8 mouse cellular contexts compared by ENCODE assay signal in the genomic region with DNA sequence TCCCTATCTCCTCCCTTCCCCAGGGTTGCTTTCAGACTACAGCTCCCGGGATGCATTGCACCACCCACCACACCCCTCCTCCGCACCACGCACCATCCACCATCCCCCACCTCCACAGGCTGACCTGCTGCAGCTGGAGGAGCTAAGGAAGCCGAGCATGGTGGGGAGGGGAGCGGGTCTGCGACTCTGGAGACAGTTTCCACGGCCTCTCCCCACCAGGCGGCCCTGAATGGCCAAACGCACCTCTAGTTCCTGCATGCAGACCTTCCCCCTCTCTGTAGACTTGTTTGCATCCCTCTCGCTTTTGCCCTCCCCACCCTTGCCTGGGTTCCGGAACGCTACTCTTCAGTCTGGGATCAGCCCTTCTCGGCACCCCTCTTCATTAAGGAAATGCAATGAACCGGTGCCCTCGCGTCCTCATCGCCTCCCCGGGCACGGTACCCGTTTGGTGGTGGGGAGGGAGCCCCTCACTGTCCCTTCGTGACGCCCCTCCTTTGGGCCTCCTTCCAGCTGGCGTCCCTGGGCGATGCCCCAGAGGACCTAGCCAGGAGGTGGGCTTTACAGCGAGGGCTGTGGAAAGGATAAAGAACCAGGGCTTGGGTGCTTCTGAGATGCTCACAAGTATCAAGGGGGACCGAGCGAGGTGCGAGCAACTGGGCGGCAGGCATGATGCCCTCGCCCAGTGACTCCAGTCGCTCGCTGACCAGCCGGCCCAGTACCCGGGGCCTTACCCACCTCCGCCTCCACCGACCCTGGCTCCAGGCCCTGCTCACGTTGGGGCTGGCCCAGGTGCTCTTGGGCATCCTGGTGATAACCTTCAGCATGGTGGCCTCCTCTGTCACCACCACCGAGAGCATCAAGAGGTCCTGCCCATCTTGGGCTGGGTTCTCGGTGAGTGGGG. TPM values are rescaled to one million over a fixed set of nuclear protein-coding genes. Genes with fewer than 3 reads are reported as not detected.
A peak's percentile ranks its signal among the peaks of the same experiment; 100 is the strongest.
DNase-seq lines count a peak whose midpoint lies in the region; ATAC-seq and TF ChIP-seq lines count a peak whose summit lies in the region.

A gene (plus strand): TSS at position 86 of the 901 bp plus-strand sequence.

- H3K9me3 ChIP-seq in forebrain, embryonic 12.5 days, result no peaks in the 10 kb centered on the region
- H3K9me3 ChIP-seq in heart, embryonic 15.5 days (replicated peaks), result no peaks in the 10 kb centered on the region
- no peaks in the 10 kb centered on the region for H3K9me3 ChIP-seq in liver, embryonic 11.5 days (ENCODE audit: control insufficient read depth, low read length)

- DNase-seq in CD4-positive, CD25-positive, alpha-beta regulatory T cell, adult 2 months (ENCODE audit: low read depth, low spot score), result peak; percentile 79
- DNase-seq in kidney, postnatal 14 days, result peak; percentile 90
- DNase-seq in liver, embryonic 11.5 days (ENCODE audit: low spot score), result peak; percentile 85
- DNase-seq in telencephalon, adult 2 months (ENCODE audit: low read depth, low spot score), result peak; percentile 91

- H3K36me3 ChIP-seq in forebrain, embryonic 12.5 days (replicated peaks), result peaks cover 45% of the 10 kb centered on the region
- H3K36me3 ChIP-seq in heart, embryonic 15.5 days, result peaks cover 30% of the 10 kb centered on the region
- peaks cover 31% of the 10 kb centered on the region for H3K36me3 ChIP-seq in liver, embryonic 11.5 days (ENCODE audit: control insufficient read depth, insufficient read depth, low read length)
- no peaks in the 10 kb centered on the region for H3K36me3 ChIP-seq in myocyte (ENCODE audit: control insufficient read depth, insufficient read depth)

- H3K9ac ChIP-seq in forebrain, embryonic 12.5 days, result peak within 1 kb of the TSS; percentile 90
- peak within 1 kb of the TSS; percentile 72 for H3K9ac ChIP-seq in heart, embryonic 15.5 days
- H3K9ac ChIP-seq in liver, embryonic 11.5 days (ENCODE audit: low read depth, low read length), result peak within 1 kb of the TSS; percentile 73

- peaks cover 7% of the 10 kb centered on the region for H3K79me2 ChIP-seq in myocyte (ENCODE audit: control insufficient read depth, insufficient read depth)

- peak within 1 kb of the TSS; percentile 86 for H3K27ac ChIP-seq in forebrain, embryonic 12.5 days
- peak within 1 kb of the TSS; percentile 86 for H3K27ac ChIP-seq in heart, embryonic 15.5 days
- peak within 1 kb of the TSS; percentile 60 for H3K27ac ChIP-seq in liver, embryonic 11.5 days (ENCODE audit: low read depth, low read length)

- TF ChIP-seq POLR2A in myocyte (IDR thresholded peaks at IDR 0.05; ENCODE audit: insufficient read length, low read depth), result peak; percentile 61

- peak within 1 kb of the TSS; percentile 59 for H3K4me3 ChIP-seq in forebrain, embryonic 12.5 days (replicated peaks)
- peak within 1 kb of the TSS; percentile 81 for H3K4me3 ChIP-seq in heart, embryonic 15.5 days
- peak within 1 kb of the TSS; percentile 58 for H3K4me3 ChIP-seq in liver, embryonic 11.5 days (ENCODE audit: low read depth, low read length)
- peak within 1 kb of the TSS; percentile 35 for H3K4me3 ChIP-seq in myocyte

- peaks cover 4% of the 10 kb centered on the region; the same call in 1 of the 2 replicates for H3K27me3 ChIP-seq in forebrain, embryonic 12.5 days
- H3K27me3 ChIP-seq in heart, embryonic 15.5 days, result no peaks in the 10 kb centered on the region; the same call in 1 of the 2 replicates
- no peaks in the 10 kb centered on the region for H3K27me3 ChIP-seq in liver, embryonic 11.5 days (replicated peaks; ENCODE audit: control insufficient read depth, insufficient read depth, low read length)
- no peaks in the 10 kb centered on the region for H3K27me3 ChIP-seq in myocyte (ENCODE audit: control insufficient read depth, insufficient read depth, insufficient read length)

- peak; percentile 89 for ATAC-seq in cerebellum, adult (ENCODE audit: insufficient number of reproducible peaks, low FRiP score, low TSS enrichment)
- ATAC-seq in forebrain, embryonic 12.5 days (ENCODE audit: low FRiP score), result peak; percentile 95
- ATAC-seq in heart, embryonic 15.5 days (replicated peaks; ENCODE audit: insufficient number of reproducible peaks, insufficient read depth, low FRiP score, low read depth), result peak; percentile 91
- ATAC-seq in liver, embryonic 11.5 days (replicated peaks; ENCODE audit: low FRiP score), result peak; percentile 93

- peak within 1 kb of the TSS; percentile 81 for H3K4me2 ChIP-seq in forebrain, embryonic 12.5 days
- peak within 1 kb of the TSS; percentile 91 for H3K4me2 ChIP-seq in heart, embryonic 15.5 days
- H3K4me2 ChIP-seq in liver, embryonic 11.5 days, result peak within 1 kb of the TSS; percentile 97
- peak within 1 kb of the TSS; percentile 68 for H3K4me2 ChIP-seq in myocyte (ENCODE audit: low read depth)

- 7% methylated on average over 39 of the region's 39 CpGs for WGBS in forebrain, embryonic 12.5 days
- 5% methylated on average over 39 of the region's 39 CpGs for WGBS in heart, embryonic 15.5 days
- WGBS in liver, embryonic 11.5 days, result 19% methylated on average over 39 of the region's 39 CpGs

- peaks cover 50% of the 10 kb centered on the region for H3K4me1 ChIP-seq in forebrain, embryonic 12.5 days
- H3K4me1 ChIP-seq in heart, embryonic 15.5 days (replicated peaks), result peaks cover 26% of the 10 kb centered on the region
- peaks cover 41% of the 10 kb centered on the region for H3K4me1 ChIP-seq in liver, embryonic 11.5 days (replicated peaks; ENCODE audit: control insufficient read depth, insufficient read depth, low read length)

- peak within 1 kb of the TSS; percentile 8 for H3ac ChIP-seq in myocyte (ENCODE audit: control insufficient read depth, insufficient read length)

TF ChIP-seq in myocyte, 11 proteins besides CTCF, POLR2A, EP300 and RAD21:
- TF ChIP-seq REST (IDR thresholded peaks at IDR 0.05; ENCODE audit: insufficient read depth, insufficient read length) (no peak), MAX (IDR thresholded peaks at IDR 0.05; ENCODE audit: low read depth) (no peak), MYOD1 (IDR thresholded peaks at IDR 0.05; ENCODE audit: control insufficient read depth in 1 of 3, insufficient read length in 2 of 3, low read depth in 2 of 3) (no peak), E2F4 (IDR thresholded peaks at IDR 0.05; ENCODE audit: insufficient read depth) (no peak), POLR2AphosphoS2 (IDR thresholded peaks at IDR 0.05; ENCODE audit: insufficient read length, low read depth) (peak; percentile 80), TCF3 (IDR thresholded peaks at IDR 0.05; ENCODE audit: insufficient read length, low read depth) (no peak)

RNA-seq across cellular contexts. Expression of the gene that starts here (rescaled TPM):
- polyA plus RNA-seq in forebrain, embryonic 12.5 days (2016; fragmentation: Nextera tagmentation; extraction: Ambion mirVana), result 25.6 and 26.3 TPM in 2 replicates
- polyA plus RNA-seq in heart, embryonic 15.5 days (2015; fragmentation: Nextera tagmentation; extraction: Ambion mirVana), result 10.5 and 19.2 TPM in 2 replicates
- 12.7 and 13.5 TPM in 2 replicates for polyA plus RNA-seq in liver, embryonic 11.5 days (2014; fragmentation: Nextera tagmentation; extraction: Ambion mirVana)
- 15.0 TPM for polyA plus RNA-seq in myocyte (2012; fragmentation: generic; extraction: Trizol)

Comparison
In these comparisons a context has a peak if more than half of its experiments do, and no peak if none do; other contexts are left out.
1. Peak in every context shown above with its lines: DNase-seq, ATAC-seq, H3K4me3 ChIP-seq and H3K27ac ChIP-seq.